Mouse (Mus musculus) kidney, postnatal 10 days (tissue): Measurements from ENCODE around the gene Eefsec.

Experiments used
- DNase-seq: peaks from one replicate; pipeline ENCODE4 v3.0.0; 2021; ENCODE audit warnings: mixed read lengths

Eefsec gene

DNA sequence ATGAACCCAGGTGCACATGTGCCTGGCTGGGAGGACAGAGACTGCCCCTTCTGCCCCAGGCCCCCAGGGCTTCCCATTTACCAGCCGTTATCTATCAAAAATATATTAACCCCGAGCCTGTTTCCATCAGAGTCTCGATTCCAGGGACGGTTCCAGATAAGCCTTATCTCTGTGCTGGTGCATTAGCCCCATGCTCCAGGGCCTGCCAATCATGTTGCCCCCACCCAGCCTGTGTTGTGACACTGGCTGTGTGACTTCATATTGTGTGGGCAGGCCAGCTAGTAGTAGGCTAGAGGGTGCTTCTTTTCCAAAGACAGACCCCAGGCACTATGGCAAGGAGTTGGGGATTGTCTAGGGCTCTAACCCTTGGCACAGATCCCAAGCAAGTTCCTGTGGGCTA lies 190.9 kb downstream of the Eefsec start:
- no peak for DNase-seq

DNA sequence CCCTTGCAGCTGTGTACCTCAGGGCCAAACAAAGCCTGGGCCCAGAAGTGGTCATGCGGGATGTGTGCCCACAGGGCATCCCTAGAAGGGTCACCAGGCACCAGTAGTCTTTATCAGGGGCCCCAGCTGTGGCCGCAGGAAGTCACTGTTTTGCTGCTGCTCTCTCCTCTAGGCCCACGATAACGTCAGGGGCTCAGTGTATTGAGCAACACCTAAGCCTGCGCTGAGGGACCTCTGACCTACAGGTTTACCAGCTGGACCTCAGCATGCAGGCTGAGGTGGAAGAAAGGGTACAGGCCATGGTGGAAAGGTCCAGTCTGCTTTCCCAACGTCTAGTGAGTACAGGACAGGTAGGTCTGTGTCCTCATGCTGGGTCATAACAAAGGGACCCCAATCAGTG lies 192.3 kb downstream of the Eefsec start:
- DNase-seq, result no peak

DNA sequence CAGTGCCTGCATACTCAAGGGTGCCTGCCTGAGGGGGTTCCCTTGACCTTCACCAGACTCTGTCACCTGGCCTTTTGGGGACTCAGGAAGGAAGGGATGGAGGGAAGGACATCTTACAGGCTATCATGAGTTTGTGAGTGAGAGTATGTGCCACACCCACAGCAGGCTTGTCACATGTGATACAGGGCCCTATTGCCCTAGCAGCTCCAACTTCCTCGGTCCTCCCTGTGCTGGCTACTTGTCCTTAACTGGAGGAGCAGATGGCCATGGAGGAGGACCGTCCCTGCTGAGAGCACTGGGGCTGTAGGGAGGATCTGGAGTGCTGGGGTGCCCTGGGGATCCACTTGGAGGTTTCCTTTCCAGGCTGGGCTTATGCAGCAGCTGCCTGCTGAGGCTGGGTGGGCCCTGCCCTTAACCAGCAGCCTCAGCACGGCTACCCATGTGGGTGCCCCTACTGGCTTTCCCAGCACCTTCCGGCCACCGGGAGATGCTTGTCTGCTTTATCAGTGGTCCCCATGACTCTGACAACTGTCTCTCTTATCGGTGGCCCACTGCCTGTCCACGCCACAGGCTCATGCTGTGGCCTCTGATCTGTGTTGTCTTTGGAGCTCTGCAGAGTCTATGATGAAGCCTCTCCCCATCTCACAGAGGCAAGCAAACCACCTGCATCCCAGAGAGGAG lies 194.4 kb downstream of the Eefsec start:
- no peak for DNase-seq

DNA sequence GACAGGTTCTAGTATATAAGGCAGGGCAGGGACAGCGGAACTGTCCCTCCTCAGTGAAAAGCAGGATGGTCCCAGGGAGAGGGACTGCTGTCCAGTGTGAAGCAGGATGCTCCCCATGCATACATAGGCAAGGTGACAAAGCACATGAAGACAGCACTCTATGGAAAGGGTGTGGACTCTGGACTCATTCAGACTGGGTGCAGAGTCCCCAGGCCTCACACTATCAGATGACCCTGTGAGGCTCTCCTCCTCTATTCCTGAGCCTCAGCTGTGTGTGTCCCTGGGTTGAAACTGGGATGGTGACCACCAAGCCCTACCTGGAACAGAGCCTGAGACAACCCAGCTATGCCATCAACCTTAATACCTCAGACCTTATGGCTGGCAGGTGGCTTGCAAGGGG lies 194.9 kb downstream of the Eefsec start:
- no peak for DNase-seq

DNA sequence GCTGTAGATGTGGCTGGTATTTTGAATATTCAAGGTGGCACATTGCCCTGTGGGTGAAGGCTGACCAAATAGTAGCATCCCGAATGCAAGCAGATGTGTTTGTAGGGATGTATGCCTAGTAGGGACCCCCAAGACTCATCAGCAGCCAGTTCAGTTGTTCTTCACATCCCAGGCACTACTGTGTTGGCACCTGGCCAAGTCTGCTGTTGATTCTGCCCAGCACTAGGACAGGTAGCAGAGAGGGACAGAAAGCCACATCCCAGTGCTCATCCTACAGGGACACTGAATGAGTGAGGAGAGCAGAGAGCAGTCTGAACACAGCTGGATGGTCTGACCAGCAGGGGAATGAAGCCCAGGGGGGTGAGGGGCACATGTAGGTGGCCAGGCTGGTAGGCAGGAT lies 197.1 kb downstream of the Eefsec start:
- peak; percentile 34 for DNase-seq

DNA sequence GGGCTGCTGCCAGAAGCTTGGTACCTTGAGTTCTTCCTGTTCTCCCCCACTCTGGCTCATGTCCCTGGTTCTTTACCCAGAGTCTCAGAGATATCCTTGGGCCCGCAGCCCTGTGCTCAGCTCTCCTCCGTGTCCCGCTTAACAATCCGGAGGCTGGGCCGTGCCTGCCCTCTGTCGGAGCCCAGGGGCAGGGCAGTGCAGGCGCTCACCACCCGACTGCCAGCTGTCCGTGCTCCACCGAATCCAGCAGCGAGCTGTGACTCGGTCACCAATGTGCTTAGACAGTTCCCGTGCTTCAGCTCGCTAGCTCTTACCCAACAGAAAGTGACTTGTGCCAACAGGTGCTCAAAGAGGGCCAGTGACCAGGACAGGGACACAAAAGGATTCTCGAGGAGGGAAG lies 203.7 kb downstream of the Eefsec start:
- peak; percentile 82 for DNase-seq

DNA sequence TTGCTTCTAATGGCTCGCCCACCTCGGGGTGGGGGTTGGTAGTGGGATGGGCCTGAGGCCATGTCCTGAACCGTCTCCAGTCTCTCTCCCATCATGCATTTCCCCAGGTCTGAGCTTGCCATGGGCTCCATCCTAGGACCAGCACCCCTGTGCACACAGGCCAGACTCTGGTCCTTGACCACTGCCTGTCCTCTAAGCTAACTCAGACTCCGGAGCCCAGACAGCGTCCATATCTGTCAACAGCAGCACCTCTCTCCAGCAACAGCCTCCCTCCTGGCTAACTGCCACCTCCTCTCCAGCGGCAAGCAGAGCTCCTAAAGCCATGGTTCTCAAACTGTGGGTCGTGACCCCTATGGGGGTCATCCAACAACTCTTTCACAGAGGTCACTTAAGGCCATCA lies 209.8 kb downstream of the Eefsec start:
- DNase-seq, result peak; percentile 59

DNA sequence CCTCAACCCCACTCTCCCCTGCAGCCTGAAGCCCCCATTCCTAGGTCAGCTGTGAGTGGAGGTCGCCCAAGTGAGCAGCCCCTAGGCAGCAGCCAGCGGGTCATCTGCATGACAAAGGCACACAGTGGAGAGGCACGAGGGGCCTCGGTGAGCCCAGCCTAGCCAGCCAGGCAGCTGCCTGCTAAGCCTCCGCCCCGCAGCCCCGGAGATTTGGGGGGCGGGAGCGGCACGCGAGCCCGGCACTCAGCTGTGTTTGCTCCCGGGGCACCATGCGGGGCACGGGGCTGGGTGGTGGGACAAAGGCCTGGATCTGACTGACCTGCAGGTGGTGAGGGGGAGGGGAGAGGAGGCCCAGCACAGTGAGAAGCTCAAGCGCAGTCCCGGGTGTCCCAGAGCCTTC lies 210.4 kb downstream of the Eefsec start:
- DNase-seq, result no peak

DNA sequence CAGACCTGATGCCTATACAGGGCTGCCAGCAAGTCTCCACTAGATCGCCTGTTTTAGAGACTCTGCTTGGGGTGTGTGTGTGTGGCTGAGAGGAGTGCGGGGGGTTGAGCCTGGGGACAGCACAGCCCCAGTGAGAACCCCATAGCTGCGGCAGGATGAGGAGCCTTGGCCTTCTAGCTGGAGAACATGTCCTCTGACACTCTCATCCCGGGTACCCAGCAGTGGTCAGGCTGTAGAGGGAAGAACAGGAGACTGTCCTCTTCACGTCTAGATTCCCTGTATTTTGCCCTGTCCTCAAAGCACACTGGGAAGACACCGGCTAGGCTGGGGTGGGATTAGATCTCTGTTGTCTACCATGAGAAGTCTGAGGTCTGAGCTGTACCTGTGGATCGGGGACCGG lies 210.9 kb downstream of the Eefsec start:
- no peak for DNase-seq

DNA sequence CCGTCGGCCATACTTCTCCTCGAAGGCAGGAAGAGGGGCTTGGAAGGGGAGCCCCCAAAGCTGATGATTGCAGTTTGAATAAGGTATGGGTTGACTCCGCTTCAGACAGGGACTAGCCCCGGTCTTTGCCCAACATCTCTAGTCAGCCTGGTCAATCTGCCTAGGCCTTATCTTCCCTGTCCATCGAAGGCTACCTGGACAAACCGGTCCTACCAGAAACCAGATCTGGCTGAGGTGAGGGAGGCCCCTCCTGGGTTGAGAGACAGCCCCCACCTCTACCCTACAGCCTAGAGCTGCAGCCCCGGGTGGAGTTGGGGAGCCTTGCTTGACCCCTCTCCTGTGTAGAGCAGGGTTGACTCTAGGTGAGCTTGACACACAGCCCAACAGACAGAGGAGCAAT lies 212.3 kb downstream of the Eefsec start:
- peak; percentile 55 for DNase-seq

DNA sequence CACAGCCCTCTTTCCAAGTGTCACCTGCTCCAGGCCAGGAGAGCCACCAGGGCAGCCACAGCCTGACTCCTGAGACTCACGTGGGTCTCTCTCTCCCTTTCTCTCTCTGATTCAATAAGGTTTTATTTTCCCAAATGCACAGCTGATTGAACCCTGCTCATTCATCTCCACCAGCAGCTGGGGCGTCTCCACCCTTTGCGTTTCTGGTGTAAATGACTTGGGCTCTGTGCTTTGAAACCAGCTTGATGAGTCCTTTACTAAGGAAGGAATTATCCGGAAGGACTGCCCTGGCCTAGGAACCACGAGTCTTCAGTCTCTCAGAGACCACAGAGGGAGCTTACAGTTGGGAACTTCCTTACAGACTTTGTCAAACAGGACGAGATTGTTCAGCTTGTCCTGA lies 214.1 kb downstream of the Eefsec start:
- DNase-seq, result no peak

DNA sequence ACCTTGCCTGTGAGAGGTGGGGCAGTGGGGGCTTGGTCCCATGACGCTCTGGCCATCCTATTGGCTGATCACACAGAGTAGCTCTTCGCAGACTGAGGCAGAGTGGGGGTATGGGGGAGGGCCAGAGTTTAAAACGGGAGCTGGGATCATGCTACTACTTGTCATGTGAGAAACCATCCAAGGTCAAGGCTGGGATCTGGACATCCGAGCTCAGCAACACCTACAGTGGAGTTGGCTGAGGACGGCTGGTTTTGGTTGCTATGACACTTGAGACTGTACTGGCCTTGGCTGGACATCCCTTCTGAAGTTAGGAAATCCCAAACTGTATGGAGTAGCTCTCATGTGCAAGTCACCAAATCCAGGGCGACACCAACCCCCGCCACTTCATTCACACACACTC lies 214.5 kb downstream of the Eefsec start:
- no peak for DNase-seq

DNA sequence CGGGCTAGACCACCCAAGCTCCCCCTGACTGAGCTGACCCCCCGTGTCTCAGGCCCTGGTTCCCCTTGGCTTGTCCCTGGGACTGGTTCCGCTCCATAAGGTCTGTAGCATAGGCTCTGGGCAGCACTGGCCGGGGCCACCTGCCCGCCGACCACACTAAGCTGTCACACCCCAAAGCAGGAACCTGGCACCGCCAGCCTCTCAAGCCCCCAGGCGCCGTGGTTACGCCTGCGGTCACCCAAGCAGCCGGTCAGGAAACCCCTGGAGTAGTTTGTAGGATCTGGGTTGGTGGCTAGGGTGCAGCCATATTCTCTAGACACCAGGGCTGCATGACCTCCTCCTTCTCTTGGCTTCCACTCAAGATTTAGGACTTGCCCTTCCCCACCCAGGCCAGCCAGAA lies 217.1 kb downstream of the Eefsec start:
- no peak for DNase-seq

DNA sequence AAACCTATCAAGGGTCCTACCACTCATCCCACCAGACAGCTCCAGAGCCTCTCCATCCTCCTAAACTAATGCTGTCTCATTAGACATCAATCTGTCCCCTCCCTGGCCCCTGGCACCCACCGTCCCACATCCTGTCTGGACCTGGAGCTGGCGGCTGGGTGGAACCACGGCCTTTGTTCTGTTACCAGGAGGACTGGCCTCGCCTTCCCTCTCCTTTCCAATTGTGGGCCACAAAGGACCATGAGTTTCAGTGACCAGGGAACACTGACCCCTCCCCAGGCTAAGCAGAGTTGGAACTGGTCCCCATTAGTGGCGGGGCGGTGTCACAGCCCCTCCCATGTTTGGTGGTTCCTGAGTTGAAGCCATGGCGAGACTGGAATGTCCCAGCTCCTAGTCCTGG lies 218.8 kb downstream of the Eefsec start:
- DNase-seq, result no peak

DNA sequence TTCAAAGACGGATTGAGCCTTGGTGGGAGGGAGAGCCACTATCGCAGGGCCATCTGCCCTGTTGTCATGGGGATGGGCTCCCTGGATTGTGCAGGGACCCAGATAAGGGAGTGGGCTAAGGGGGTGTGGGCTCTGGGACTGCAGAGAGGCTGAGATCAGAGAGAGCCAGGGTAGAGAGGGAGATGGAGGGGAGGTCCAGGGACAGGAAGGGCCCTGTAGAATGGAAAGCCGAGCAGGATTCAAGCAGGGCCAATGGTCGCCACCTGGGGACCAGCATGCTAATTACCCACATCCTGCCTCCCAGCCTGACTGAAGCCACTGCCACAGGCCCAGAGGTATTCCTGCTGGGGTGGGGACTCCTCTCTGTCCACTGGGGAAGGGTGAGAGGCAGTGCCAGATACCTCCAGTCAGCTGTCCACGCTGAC lies 219.8 kb downstream of the Eefsec start:
- DNase-seq, result no peak

DNA sequence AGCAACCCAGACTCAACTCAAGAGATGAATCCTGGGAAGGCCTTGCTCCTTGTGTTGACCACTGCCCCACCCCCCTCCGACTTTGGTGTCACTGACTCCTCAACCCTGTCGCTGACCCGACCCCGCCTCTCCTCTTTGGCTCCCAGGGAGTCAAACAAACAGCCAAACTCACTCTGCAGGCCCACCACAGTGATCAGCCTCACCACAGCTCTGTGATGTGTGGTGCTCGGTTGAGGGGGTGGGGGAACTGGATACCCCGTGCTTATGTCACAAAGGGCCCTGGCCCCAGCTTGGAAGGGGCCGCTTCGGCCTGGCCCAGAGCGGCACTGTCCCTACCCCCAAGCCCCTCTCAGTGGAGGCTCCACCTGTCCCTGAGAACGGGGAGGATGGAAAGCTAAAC lies 224.4 kb downstream of the Eefsec start, which contains the start of gene Dnajb8:
Gene Dnajb8, plus strand, starts transcription at position 301 of the 400 bp plus-strand sequence.
- no peak for DNase-seq

DNA sequence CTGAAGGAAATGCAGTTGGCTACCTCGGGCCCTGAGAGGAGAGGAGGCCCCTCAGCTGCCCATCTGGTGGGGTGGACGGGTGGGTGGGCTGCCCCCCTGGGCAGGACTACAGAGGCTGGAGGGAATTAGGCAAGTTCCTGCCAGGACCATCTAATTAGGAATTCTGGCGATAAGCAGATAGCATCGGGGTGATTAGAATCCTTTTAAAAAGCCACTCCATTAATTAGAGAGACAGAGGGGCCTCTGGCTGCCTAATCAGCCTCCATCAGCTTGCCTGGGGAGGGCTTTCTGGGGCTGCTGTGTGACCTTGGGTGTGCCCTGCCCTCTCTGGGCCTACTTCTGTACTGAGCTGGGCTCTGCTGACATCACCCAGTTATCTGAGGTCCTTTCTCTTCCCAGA lies 227.2 kb downstream of the Eefsec start:
- DNase-seq, result no peak

DNA sequence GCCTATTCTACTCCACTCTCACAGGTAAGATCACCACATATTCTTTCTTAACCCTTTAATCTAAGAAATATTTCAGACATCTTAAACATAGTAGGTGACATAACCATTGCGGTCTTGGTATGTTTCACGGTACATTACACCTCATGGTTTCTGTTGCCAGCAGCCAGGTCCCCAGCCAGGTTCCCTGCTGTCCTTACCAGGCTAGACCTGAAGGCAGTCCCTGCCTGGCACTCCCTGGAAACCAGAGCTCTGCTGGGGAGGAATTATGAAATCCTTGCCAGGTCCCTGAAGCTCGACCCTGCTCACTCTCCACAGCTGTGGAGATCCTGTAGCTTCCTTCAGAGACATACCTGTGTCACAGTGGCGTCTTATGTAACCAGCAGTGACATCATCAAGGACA lies 230.1 kb downstream of the Eefsec start:
- no peak for DNase-seq

DNA sequence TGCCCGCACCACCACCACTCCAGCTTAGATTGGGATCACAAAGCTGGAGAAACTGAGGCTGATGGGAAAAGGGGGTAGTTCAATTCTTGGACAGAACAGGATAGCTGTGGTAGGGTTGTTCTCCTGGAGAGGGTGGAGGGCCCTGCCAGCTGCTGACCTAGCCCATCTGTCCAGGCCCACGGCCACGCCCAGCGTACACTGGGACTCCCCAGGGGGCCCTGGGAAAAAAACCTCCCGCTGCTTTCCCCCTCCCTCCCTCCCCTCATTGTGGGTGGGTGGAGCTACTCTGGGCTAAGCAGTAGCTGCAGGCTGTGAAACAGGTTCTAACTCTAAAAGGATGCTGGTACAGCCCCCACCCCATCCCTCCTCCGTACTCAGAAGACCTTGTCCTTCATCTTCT lies 230.5 kb downstream of the Eefsec start:
- DNase-seq, result no peak

DNA sequence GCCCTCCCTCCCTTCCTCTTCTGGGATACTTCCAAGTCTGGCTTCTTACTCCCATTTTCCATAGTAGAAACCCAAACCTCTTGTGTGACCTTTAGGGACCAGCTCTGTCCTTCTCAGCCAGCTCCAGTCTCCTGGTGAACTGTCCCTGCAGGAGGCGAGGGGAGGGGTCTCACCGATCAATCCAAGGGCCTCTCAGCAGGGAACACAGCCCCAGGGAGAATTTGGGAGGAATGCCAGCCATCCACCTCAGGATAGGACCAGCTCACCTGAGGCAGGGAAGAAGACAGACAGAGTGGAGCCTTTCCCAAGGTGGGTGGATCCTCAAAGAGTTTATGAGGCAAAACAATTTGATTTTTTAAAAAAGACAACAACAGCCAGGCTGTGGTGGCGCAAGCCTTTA lies 236.2 kb downstream of the Eefsec start:
- DNase-seq, result no peak

DNA sequence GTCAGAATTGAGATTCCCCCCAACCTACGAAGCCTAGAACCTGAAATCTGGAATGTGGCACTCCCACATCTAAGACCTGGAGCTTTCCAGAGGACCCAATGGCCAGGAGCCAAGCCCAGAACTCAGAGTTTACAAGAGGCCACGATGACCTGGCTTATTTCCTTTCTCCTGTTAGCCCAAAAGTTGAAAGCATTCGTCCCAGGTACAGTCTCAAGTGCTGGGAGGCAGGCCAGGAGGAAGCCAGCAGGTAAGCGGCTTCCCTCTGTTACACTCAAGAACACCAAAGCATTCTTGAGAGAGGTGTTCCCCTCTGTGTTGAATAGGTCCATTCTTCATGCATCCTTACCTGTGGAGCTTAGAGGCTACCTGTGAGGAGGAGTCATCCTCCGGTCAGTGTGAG lies 236.9 kb downstream of the Eefsec start:
- DNase-seq, result no peak

DNA sequence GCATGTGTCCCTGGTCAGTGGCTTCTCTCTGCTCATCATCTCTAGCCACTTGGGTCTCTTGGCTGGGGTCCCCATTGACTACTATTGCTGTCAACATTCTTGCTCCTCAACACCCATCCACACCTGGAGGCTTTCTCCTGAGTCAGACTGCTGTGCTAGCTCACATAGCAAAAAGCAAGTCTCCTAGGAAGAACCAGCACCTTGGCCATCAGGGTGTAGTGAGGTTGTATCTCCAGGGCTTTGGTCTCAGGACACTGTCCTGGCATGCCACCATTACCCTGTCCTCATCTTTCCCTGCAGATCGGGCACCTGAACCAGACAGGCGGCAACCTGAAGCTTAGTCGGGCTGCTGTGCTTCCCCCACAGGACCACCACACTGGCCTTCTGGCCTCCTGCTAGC lies 238.0 kb downstream of the Eefsec start:
- DNase-seq, result no peak

DNA sequence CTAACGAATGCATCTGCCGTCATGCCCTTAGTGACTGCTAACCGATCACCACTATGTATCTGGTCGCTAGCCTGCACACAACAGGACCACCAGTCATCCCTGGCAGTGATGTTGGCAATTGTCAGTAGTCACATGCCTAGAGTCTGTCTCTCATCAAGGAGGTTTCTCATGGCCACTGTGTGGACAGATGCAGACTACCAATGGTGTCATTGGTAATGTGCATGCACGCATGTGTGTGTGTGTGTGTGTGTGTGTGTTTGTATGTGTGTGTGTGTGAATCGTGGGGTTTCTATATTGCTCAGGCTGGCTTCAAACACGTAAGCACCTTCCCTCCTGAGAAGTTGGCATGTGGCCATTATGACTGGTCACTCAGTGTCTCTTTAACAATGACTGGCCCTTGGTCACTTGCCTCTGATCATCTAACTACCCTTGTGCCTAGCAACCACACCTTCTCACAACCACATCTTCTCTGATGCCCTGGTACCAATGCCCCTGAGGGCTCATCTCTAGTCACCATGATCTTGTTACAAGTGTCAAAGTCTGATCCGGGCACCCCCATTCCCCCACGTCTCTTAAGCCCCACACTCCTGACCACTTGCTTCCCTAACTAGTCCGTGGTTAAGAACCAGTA lies 238.8 kb downstream of the Eefsec start:
- DNase-seq, result no peak
